Mouse (Mus musculus) left cerebral cortex, adult 2 months (tissue): ENCODE results near the gene Ddx39. TPM values are rescaled to one million over a fixed set of nuclear protein-coding genes. Genes with fewer than 3 reads are reported as not detected.
A peak's percentile ranks its signal among the peaks of the same experiment; 100 is the strongest.

ENCODE experiments used
- DNase-seq, 2 experiments: peaks; one replicate each; pipeline ENCODE4 v3.0.0; 2021 to 2022; ENCODE audit warnings: low spot score in 2 of 2, mixed read lengths in 1 of 2; ENCODE audit errors: extremely low spot score in 1 of 2
- H3K27ac ChIP-seq: fragments of 200-600 bp; 2 replicates; pipeline ENCODE4 v1.8.1; 2022
- H3K4me3 ChIP-seq: fragments of 200-600 bp; 2 replicates; pipeline ENCODE4 v1.8.1; 2022
- CTCF ChIP-seq: fragments of 200-600 bp; IDR thresholded peaks from 2 replicates; pipeline ENCODE4 v1.8.1; 2022; ENCODE audit warnings: antibody characterized with exemption, mild to moderate bottlenecking, moderate library complexity
- intact Hi-C: fragments of 180-260 bp; cut with DNase I; formaldehyde crosslinking; loops from one replicate; pipeline ENCODE4 v1.15.1; 2025
- total RNA-seq, 2 experiments: library from RNA; stranded (reverse); gene quantifications; 2 replicates each; pipeline ENCODE4 v1.2.3; 2021

Ddx39 gene
- total RNA-seq, 2 experiments from 2014 or later: 19.9 to 20.2 TPM

DNA sequence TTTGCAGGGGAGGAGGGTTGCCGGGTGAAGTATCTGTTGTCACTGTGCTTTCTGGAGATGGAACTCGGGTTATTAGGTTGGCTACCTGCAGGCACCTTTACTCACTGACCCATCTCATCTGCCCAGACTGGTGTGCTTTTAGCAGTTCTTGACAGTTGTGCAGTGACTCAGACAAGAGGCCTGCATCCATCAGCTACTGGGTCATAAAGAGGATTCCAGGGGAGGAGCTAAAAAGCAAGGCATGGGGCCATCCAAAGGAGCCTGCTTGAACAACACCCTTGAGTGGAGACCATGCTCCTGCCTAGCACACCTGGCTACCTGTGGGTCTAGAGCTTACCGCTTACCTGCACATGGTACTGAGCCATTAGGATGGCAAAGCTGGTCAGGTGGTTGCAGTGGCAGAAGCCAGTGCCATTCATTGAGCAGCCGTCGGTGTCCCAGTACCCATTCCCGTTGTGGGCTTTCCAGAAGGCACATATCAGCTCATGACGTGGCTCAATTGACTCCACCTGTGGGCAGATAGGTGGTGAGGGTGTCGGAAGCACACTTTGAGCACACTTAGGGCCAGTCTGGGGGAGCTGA is 10.6 kb downstream of the Ddx39 start:
- TF ChIP-seq CTCF: no peak
- intact Hi-C loops: loop anchor here (2.0 kb wide), 3 partner anchors 57 to 229 kb away; partner anchors contain the start of genes Asf1b and Gm10644
- no peak overlapping the region for H3K27ac ChIP-seq
- no peak for DNase-seq
- no peak overlapping the region for H3K4me3 ChIP-seq

DNA sequence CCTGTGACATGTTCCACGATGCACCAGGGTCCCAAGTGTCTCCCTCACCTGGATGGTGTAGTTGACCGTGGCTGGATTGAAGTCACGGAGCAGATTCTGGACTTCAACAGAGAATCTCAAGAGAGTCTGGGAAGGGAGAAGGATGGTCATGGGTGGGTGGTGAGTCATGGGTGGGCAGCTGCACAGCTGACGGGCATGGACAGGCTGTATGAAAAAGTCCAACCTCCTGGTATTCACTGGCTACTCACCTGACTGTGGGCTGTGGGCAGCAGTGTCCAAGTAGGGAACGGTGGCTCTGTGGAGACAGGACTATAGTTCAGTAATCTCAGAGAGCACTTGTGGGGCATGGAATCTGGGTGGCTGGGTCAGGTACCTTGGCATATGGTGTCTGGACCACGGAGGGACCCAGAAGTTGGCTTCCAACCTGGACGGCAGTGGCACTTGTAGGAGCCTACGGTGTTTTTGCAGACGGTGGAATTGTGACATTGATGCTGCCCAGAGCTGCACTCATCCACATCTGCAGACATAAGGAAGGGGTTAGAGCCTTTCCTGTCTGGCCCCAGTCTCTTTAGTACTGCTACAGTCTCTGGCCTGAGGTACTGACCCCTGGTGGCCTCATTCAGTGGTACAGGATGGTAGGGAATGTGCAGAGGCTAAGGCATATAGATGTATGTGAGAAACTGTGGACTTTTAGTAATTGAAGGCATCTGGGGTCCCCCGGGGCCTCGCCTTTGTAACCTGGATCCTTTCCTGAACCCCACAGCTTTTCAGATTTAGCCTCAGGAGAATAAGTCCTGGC is 14.2 kb downstream of the Ddx39 start:
- no peak for DNase-seq
- no peak overlapping the region for H3K4me3 ChIP-seq
- intact Hi-C loops: no loop called here
- H3K27ac ChIP-seq: no peak overlapping the region
- TF ChIP-seq CTCF: peak; percentile 54

DNA sequence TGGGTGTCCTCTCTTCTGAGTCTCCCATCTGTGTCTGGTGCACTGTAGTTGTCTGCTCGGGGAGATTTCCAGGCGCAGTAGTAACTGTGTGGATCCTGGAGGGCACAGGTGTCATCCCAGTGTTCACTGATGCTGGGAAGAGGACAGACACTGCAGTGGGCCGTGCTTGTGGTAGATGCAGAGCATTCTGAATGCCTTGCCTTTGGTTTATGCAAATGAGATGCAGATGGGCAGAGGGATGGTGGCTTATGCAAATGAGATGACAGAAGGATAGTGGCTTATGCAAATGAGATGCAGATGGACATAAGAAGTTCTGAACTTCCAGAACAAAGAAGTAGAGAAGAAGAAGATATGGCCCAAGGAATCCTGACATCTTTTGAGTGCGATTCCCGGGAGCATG is 16.9 kb downstream of the Ddx39 start:
- no peak for DNase-seq
- TF ChIP-seq CTCF: no peak
- Histone ChIP-seq H3K4me3 (no peak overlapping the region), H3K27ac (no peak overlapping the region)
- intact Hi-C loops: no loop called here

DNA sequence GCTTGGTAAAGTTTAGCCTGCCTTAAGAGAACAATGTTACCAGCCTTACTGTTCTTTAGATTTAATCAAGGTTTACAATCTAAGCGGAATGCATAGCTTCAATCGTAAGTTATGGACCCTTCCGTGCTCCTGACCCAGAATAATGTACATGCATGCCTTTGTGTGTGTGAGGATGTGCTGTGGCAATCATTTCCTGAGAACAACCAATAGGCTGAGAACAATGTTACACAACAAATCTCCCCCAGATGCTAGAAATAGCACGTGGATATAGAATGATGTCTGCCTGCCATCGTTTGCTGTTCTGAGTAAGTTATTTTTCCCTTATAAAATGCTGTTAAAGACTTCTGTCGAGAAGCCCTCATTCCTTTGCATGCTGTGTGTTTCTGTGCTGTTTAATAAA is 17.9 kb downstream of the Ddx39 start:
- Histone ChIP-seq H3K4me3 (no peak overlapping the region), H3K27ac (no peak overlapping the region)
- no peak for DNase-seq
- no peak for TF ChIP-seq CTCF
- intact Hi-C loops: no loop called here

DNA sequence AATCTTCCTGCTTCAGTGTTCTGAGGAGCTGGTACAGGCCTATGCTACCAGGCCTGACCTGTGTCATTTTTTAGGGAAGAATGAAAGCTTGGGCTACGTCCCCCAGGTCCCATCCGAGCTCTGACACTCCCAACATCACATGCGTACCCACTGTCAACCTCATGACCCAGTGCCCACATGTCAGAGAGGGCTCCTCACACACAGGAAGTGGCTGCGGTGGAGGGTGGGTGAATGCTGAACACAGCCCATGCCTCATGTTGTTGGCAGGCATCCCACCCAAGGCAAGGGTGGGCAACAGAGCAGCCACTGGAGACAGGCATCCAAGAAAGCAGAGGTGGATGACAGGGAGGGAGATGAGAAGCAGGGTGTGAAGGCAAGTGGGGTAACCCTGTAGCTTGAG is 21.7 kb downstream of the Ddx39 start:
- TF ChIP-seq CTCF: no peak
- no peak for DNase-seq
- intact Hi-C loops: loop anchor here (5.0 kb wide), 1 partner anchor 231 kb away; no protein-coding TSS in a partner anchor
- Histone ChIP-seq H3K27ac (no peak overlapping the region), H3K4me3 (no peak overlapping the region)

DNA sequence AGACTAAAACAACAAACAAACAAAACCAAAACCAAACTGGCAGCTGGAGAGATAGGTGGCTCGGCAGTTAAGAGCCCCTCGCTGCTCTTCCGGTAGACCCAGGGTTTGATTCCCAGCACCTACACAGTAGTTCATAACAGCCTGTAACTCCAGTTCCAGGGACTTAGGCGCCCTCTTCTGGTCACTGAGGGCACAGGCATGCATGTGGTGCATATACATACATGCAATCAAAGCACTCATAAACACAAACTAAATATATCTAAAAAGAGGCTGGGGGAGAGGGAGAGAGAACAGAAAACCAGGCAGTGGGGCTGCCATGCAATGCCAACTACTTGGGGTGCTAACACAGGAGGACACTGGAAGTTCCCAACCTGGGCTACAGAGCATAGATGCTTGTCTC is 22.4 kb downstream of the Ddx39 start:
- Histone ChIP-seq H3K27ac (no peak overlapping the region), H3K4me3 (no peak overlapping the region)
- intact Hi-C loops: loop anchor here (5.0 kb wide), 1 partner anchor 230 kb away; no protein-coding TSS in a partner anchor
- TF ChIP-seq CTCF: peak; percentile 14
- no peak for DNase-seq

DNA sequence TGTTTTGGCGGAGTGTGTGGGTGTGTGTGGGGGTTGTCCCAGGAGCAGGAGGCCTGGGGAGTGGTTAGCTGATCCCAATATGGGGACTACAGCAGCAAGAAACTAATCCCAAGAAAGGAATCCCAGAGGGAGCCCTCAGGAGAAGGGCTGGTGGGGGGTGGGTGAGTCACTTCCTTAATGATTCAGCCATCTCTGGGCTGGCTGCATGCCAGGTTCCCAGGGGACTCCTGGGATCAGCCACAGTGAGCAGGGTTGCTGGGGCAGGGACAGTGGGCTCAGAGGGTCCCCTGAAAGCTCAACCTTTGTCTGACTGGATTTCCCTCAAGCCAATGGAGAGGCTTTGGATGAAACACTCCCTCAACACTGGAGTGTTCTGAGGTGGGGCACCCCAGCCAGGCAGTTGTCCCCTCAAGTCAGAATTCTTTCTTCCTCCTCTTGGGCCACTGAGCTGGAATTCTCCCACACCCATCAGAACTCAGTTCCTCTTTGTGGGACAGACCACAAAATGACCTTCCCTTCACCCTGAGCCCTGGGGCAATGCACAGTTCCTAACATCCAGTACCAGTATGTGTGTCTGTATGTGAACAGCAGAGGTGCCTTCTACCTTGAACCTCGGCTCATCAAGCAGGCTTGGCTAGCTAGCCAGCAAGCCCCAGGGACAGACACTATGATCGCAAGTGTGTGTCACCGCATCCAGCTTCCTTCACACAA is 23.0 kb downstream of the Ddx39 start:
- Histone ChIP-seq H3K4me3 (no peak overlapping the region), H3K27ac (no peak overlapping the region)
- no peak for DNase-seq
- intact Hi-C loops: loop anchor here (5.0 kb wide), 1 partner anchor 229 kb away; no protein-coding TSS in a partner anchor
- no peak for TF ChIP-seq CTCF

DNA sequence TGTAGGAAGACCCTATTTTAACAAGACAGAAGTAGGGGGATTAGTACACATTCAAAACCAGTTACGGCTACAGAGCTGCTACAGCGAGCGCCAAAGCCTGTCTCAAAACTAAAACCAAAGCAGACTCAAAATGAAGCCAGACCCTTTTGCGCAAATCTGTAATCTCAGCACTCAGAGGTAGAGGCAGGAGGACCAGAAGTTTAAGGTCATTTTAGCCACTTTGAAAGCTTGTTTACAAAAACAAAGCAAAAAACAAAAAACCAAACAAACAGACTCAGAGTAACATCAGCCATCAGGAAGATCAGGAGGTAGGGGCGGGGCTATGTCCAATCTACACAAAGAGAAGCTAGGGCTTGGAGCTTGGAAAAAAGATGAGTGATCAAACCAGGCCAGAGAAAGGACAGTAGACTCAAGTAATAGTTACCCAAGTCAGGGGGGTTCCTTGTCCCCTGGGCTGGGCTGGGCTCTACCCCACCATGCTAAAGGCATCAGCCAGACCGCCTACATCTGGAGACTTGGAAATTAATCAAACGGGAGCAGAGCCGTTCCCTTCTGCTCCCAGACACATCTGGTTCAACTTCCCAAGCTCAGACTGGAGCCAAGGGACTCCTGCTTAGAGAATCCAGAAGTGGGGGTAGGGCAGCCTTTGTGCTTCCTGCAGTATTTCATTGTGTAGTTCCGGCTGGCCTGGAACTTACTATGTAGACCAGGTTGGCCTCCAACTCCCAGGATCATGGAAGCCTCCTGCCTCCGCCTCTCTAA is 24.2 kb downstream of the Ddx39 start:
- TF ChIP-seq CTCF: no peak
- H3K4me3 ChIP-seq: peak overlapping the region; percentile 0; the same call in 1 of the 2 replicates
- DNase-seq: no peak
- intact Hi-C loops: loop anchor here (5.0 kb wide), 1 partner anchor 228 kb away; no protein-coding TSS in a partner anchor
- H3K27ac ChIP-seq: no peak overlapping the region

DNA sequence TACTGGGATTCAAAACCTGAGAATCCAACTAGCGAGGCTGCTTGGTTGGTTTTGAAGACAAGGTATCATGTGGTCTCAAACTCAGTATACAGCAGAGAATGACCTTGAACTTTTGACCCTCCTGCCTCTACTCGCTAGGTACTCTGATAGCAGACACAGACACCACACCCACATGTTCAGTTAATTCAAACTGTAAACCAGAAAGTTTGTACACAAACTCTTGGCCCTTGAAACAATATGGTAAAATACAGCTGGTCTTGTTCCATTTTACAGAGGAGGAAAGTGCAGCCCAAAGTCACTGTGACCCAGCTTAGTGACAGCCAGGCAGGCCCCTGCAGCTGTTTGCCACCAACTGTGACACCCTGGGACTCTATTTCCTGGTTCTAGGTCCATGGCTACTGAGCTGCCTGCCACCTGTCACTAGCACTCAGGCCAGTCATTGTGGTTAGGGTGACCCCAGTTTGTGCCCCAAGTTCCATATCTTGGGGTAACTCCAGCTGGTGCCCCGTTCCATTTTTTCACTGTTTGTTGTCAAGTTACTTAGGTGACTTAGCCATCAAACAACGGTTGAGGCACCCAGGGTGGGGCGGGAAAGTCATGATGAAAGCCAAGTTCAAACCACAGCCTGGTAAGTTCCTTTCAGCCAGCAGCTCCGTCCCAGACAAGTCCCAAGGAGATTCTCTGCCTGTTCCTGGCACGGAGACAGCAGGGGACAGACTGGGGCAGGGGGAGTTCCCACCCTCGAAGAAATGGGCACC is 24.9 kb downstream of the Ddx39 start:
- Histone ChIP-seq H3K27ac (no peak overlapping the region), H3K4me3 (peak overlapping the region; percentile 46)
- TF ChIP-seq CTCF: no peak
- no peak for DNase-seq
- intact Hi-C loops: loop anchor here (5.0 kb wide), 1 partner anchor 227 kb away; no protein-coding TSS in a partner anchor

DNA sequence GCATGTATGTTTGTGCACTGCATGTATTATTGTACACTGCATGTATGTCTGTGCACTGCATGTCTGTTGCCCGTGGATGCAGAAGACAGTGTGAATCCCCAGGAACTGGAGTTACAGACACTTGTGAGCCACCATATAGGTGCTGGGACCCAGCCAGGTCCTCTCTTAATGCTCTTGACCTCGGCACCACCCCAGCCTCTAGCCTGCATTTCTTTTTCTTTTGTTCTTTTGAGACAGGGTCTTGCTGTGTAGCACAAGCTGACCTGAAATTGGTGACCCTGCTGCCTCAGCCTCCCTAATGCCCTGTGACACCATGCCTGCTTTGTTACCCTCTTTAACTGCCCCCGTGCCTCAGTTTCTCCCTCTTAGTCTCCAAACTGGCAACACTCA is 25.6 kb downstream of the Ddx39 start:
- DNase-seq: no peak
- intact Hi-C loops: no loop called here
- no peak for TF ChIP-seq CTCF
- peak overlapping the region; percentile 46 for H3K4me3 ChIP-seq
- peak overlapping the region; percentile 81 for H3K27ac ChIP-seq
